Mouse (Mus musculus): ENCODE measurements around the gene Mzt1. TPM values are rescaled to one million over a fixed set of nuclear protein-coding genes. Genes with fewer than 3 reads are reported as not detected.

Gene Mzt1
- polyA plus RNA-seq, 1 experiment, result 109 TPM

DNA sequence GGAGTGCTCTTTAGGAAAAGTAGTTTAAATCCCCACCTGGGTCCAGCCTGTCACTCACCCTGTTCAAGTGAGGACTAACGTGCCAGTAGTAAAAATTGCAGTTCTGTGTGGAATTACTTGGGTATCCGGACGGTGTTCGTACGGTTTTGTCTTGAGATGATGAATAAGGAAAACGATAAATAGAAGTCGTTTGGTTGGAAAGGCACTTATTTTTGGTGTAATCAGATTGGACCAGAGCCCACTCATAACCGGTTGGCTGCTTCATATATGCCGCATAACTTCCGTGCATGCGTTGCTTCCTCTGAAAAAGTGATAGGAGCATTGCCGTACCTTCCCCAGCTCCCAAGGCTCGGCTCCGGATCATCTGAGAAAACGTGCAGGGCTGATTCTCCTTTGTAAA lies 848 bp upstream of the Mzt1 start:
- Histone ChIP-seq H3K4me1 (ENCODE audit: control insufficient read depth, insufficient read depth, low read length) (no peaks in the 10 kb centered on the region), H3K9me3 (replicated peaks; ENCODE audit: control insufficient read depth, insufficient read depth, low read length, poor library complexity, severe bottlenecking) (no peaks in the 10 kb centered on the region), H3K36me3 (ENCODE audit: control insufficient read depth, insufficient read depth, low read length, poor library complexity, severe bottlenecking) (peaks cover 11% of the 10 kb centered on the region; the same call in 1 of the 2 replicates), H3K4me3 (ENCODE audit: low read depth, low read length) (peak overlapping the region; percentile 92), H3K9ac (ENCODE audit: low read depth, poor library complexity, severe bottlenecking) (peak overlapping the region; percentile 73), H3K27ac (ENCODE audit: insufficient read depth, low read length) (0 out of 2 replicates have a peak overlapping the region, but pooled peaks have one; percentile 52), H3K27me3 (ENCODE audit: control insufficient read depth, insufficient read depth, low read length, poor library complexity, severe bottlenecking) (no peaks in the 10 kb centered on the region)
- TF ChIP-seq CTCF (IDR thresholded peaks at IDR 0.05; ENCODE audit: low read depth, low read length) (no peak), EP300 (IDR thresholded peaks at IDR 0.05; ENCODE audit: insufficient read depth, low read depth, low read length) (no peak), POLR2A (IDR thresholded peaks at IDR 0.05; ENCODE audit: insufficient read depth, low read length) (no peak)

DNA sequence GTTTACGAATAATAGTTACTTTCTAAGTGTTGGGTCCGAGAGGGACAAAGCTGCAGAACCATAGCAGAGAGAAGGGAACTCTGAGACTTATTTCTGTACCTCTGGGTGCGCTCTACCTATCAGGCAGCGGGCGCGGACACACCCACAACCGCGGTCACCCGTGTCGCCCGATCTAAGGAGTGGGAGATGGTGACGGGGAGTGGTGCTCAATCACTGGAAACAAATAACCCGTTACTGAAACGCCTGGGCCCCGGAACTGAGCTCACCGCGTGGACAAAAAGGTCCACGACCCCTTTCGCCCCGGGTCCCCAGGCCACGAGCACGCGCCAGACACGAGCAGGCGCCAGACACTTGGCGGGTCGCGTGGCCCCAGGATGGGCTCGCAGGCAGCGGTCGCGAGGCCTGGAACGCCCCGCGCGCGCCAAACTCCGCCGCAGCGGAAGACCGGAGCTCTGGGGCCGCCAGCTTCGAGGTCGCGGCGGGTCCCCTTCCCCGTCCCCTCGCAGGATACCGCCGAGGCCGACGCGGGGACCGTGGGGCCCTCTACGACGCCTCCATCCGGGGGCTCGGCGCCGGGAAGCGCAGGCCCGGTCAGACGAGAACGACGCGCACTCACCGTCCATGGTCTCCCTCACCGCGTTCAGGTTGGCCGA lies 430 bp downstream of the Mzt1 start:
- Histone ChIP-seq H3K27me3 (ENCODE audit: control insufficient read depth, insufficient read depth, low read length, poor library complexity, severe bottlenecking) (no peaks in the 10 kb centered on the region), H3K4me1 (ENCODE audit: control insufficient read depth, insufficient read depth, low read length) (no peaks in the 10 kb centered on the region), H3K4me3 (ENCODE audit: low read depth, low read length) (peak overlapping the region; percentile 88), H3K9ac (ENCODE audit: low read depth, poor library complexity, severe bottlenecking) (peak overlapping the region; percentile 95), H3K36me3 (ENCODE audit: control insufficient read depth, insufficient read depth, low read length, poor library complexity, severe bottlenecking) (peaks cover 7% of the 10 kb centered on the region; the same call in 1 of the 2 replicates), H3K9me3 (replicated peaks; ENCODE audit: control insufficient read depth, insufficient read depth, low read length, poor library complexity, severe bottlenecking) (no peaks in the 10 kb centered on the region), H3K27ac (ENCODE audit: insufficient read depth, low read length) (peak overlapping the region; percentile 7; the same call in 1 of the 2 replicates)
- TF ChIP-seq POLR2A (IDR thresholded peaks at IDR 0.05; ENCODE audit: insufficient read depth, low read length) (no peak), CTCF (IDR thresholded peaks at IDR 0.05; ENCODE audit: low read depth, low read length) (no peak), EP300 (IDR thresholded peaks at IDR 0.05; ENCODE audit: insufficient read depth, low read depth, low read length) (no peak)

DNA sequence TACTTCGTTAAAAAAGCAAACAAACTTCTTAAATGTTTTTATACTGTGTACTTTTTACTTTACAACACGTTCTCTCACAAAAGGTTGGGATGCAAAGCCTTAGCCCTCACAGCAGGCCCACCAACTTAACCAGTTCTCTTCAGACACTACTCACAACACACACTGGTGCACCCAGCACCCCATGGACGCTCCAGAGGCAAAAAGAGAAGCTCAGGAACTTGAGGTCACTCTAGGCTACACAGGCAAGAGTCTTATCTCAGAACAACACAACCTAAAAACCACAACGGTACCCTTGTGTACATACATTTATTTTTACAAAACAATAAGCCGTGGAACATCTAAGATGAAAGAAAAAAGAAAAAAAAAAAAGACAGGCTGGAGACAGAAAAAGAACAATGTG lies 1.2 kb downstream of the Mzt1 start:
- peak overlapping the region; percentile 67 for H3K4me3 ChIP-seq (ENCODE audit: low read depth, low read length)
- H3K27ac ChIP-seq (ENCODE audit: insufficient read depth, low read length), result no peak overlapping the region
- 0 out of 2 replicates have a peak, but pooled peaks cover 3% of the 10 kb centered on the region for H3K36me3 ChIP-seq (ENCODE audit: control insufficient read depth, insufficient read depth, low read length, poor library complexity, severe bottlenecking)
- H3K4me1 ChIP-seq (ENCODE audit: control insufficient read depth, insufficient read depth, low read length), result no peaks in the 10 kb centered on the region
- no peaks in the 10 kb centered on the region for H3K9me3 ChIP-seq (replicated peaks; ENCODE audit: control insufficient read depth, insufficient read depth, low read length, poor library complexity, severe bottlenecking)
- H3K27me3 ChIP-seq (ENCODE audit: control insufficient read depth, insufficient read depth, low read length, poor library complexity, severe bottlenecking), result no peaks in the 10 kb centered on the region
- no peak for TF ChIP-seq EP300 (IDR thresholded peaks at IDR 0.05; ENCODE audit: insufficient read depth, low read depth, low read length)
- TF ChIP-seq POLR2A (IDR thresholded peaks at IDR 0.05; ENCODE audit: insufficient read depth, low read length), result no peak
- no peak for TF ChIP-seq CTCF (IDR thresholded peaks at IDR 0.05; ENCODE audit: low read depth, low read length)
- H3K9ac ChIP-seq (ENCODE audit: low read depth, poor library complexity, severe bottlenecking), result peak overlapping the region; percentile 95

GRCm38 (mm10) chr14:99044096-99044495 lies 1.8 kb downstream of the Mzt1 start:
- no peak overlapping the region for H3K27ac ChIP-seq (ENCODE audit: insufficient read depth, low read length)
- 0 out of 2 replicates have a peak overlapping the region, but pooled peaks have one; percentile 95 for H3K9ac ChIP-seq (ENCODE audit: low read depth, poor library complexity, severe bottlenecking)

DNA sequence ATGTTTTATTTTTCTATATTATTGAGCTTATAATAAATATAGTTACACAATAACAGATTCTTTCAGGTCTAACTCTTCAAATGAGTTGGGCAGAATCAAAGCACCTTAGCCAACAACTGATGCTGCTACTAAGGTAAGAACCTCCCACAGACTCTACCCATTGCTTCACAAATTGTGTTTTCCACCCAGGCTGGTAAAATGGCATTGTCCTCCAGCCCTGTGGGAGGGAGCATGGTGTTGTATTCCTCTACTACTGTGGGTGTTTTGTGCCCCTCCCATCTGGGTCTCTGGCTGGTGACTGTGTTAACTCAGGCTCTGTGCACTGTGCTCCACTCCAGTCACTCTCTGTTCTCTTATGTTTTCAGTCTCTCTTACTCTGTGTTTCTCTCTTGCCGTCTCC lies 2.4 kb downstream of the Mzt1 start:
- 0 out of 2 replicates have a peak, but pooled peaks cover 3% of the 10 kb centered on the region for H3K36me3 ChIP-seq (ENCODE audit: control insufficient read depth, insufficient read depth, low read length, poor library complexity, severe bottlenecking)
- no peaks in the 10 kb centered on the region for H3K9me3 ChIP-seq (replicated peaks; ENCODE audit: control insufficient read depth, insufficient read depth, low read length, poor library complexity, severe bottlenecking)
- 0 out of 2 replicates have a peak overlapping the region, but pooled peaks have one; percentile 95 for H3K9ac ChIP-seq (ENCODE audit: low read depth, poor library complexity, severe bottlenecking)
- no peaks in the 10 kb centered on the region for H3K4me1 ChIP-seq (ENCODE audit: control insufficient read depth, insufficient read depth, low read length)
- H3K27me3 ChIP-seq (ENCODE audit: control insufficient read depth, insufficient read depth, low read length, poor library complexity, severe bottlenecking), result no peaks in the 10 kb centered on the region
- TF ChIP-seq CTCF (IDR thresholded peaks at IDR 0.05; ENCODE audit: low read depth, low read length), result no peak
- no peak for TF ChIP-seq POLR2A (IDR thresholded peaks at IDR 0.05; ENCODE audit: insufficient read depth, low read length)
- no peak for TF ChIP-seq EP300 (IDR thresholded peaks at IDR 0.05; ENCODE audit: insufficient read depth, low read depth, low read length)
- H3K4me3 ChIP-seq (ENCODE audit: low read depth, low read length), result peak overlapping the region; percentile 18; the same call in 1 of the 2 replicates
- no peak overlapping the region for H3K27ac ChIP-seq (ENCODE audit: insufficient read depth, low read length)

More at GRCm38 (mm10) chr14:99044096-99044495, 1.8 kb downstream of the Mzt1 start:
- H3K4me1 ChIP-seq (ENCODE audit: control insufficient read depth, insufficient read depth, low read length), result no peaks in the 10 kb centered on the region
- peak overlapping the region; percentile 18 for H3K4me3 ChIP-seq (ENCODE audit: low read depth, low read length)
- H3K9me3 ChIP-seq (replicated peaks; ENCODE audit: control insufficient read depth, insufficient read depth, low read length, poor library complexity, severe bottlenecking), result no peaks in the 10 kb centered on the region
- TF ChIP-seq EP300 (IDR thresholded peaks at IDR 0.05; ENCODE audit: insufficient read depth, low read depth, low read length), result no peak
- no peak for TF ChIP-seq CTCF (IDR thresholded peaks at IDR 0.05; ENCODE audit: low read depth, low read length)
- no peak for TF ChIP-seq POLR2A (IDR thresholded peaks at IDR 0.05; ENCODE audit: insufficient read depth, low read length)
- 0 out of 2 replicates have a peak, but pooled peaks cover 3% of the 10 kb centered on the region for H3K36me3 ChIP-seq (ENCODE audit: control insufficient read depth, insufficient read depth, low read length, poor library complexity, severe bottlenecking)
- H3K27me3 ChIP-seq (ENCODE audit: control insufficient read depth, insufficient read depth, low read length, poor library complexity, severe bottlenecking), result no peaks in the 10 kb centered on the region

DNA sequence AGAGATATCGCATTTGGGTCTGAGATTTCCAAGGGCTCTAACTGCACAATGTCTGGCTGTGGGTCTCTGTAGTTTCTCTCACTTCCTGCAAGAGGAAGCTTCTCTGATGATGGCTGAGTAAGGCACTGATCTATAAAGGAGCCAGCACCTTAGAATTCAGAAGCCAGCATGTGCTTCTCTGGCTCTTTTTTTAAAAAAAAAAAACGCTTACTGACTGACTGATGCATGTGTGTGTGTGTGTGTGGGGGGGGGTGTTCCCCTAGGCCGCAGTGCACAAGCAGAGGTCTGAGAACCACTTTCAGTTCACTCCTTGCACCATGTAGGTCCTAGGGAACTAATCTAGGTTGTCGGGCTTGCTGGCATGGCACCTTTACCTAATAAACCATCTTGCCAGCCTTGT lies 4.5 kb downstream of the Mzt1 start:
- TF ChIP-seq POLR2A (IDR thresholded peaks at IDR 0.05; ENCODE audit: insufficient read depth, low read length) (no peak), CTCF (IDR thresholded peaks at IDR 0.05; ENCODE audit: low read depth, low read length) (no peak), EP300 (IDR thresholded peaks at IDR 0.05; ENCODE audit: insufficient read depth, low read depth, low read length) (no peak)

More for the DNA sequence above, 4.5 kb downstream of the Mzt1 start:
- no peaks in the 10 kb centered on the region for H3K9me3 ChIP-seq (replicated peaks; ENCODE audit: control insufficient read depth, insufficient read depth, low read length, poor library complexity, severe bottlenecking)
- H3K4me1 ChIP-seq (ENCODE audit: control insufficient read depth, insufficient read depth, low read length), result no peaks in the 10 kb centered on the region
- no peak overlapping the region for H3K9ac ChIP-seq (ENCODE audit: low read depth, poor library complexity, severe bottlenecking)
- H3K27ac ChIP-seq (ENCODE audit: insufficient read depth, low read length), result no peak overlapping the region
- no peak overlapping the region for H3K4me3 ChIP-seq (ENCODE audit: low read depth, low read length)
- H3K27me3 ChIP-seq (ENCODE audit: control insufficient read depth, insufficient read depth, low read length, poor library complexity, severe bottlenecking), result no peaks in the 10 kb centered on the region
- H3K36me3 ChIP-seq (ENCODE audit: control insufficient read depth, insufficient read depth, low read length, poor library complexity, severe bottlenecking), result peaks cover 7% of the 10 kb centered on the region; the same call in 1 of the 2 replicates
